Mouse (Mus musculus) stomach, embryonic 14.5 days (tissue): Measurements from ENCODE around the gene Zbp1. TPM values are rescaled to one million over a fixed set of nuclear protein-coding genes. Genes with fewer than 3 reads are reported as not detected.

Source experiments
- ATAC-seq: fragments of 200-750 bp; cut with Nextera tagmentation; 2 replicates; pipeline ENCODE4 v1.8.0; 2017; ENCODE audit warnings: low read depth, moderate TSS enrichment; ENCODE audit not compliant: insufficient number of reproducible peaks, insufficient read depth, low FRiP score
- H3K27ac ChIP-seq: fragments of 300-500 bp; sonication (generic); 2 replicates; pipeline ENCODE4 v1.5.1; 2014; ENCODE audit warnings: mild to moderate bottlenecking, low read length, moderate library complexity, mixed read lengths
- H3K27me3 ChIP-seq: fragments of 300-500 bp; sonication (generic); 2 replicates; pipeline ENCODE4 v1.6.1; 2014; ENCODE audit warnings: low read length, control low read depth, mixed read lengths; ENCODE audit not compliant: control insufficient read depth, insufficient read depth
- H3K36me3 ChIP-seq: fragments of 300-500 bp; sonication (generic); 2 replicates; pipeline ENCODE4 v1.6.1; 2014; ENCODE audit warnings: mild to moderate bottlenecking, control low read depth, low read length, moderate library complexity, mixed read lengths; ENCODE audit not compliant: control insufficient read depth, insufficient read depth
- H3K4me1 ChIP-seq: fragments of 300-500 bp; sonication (generic); 2 replicates; pipeline ENCODE4 v1.6.1; 2014; ENCODE audit warnings: low read length, control low read depth, mixed read lengths; ENCODE audit not compliant: control insufficient read depth, insufficient read depth
- H3K4me2 ChIP-seq: fragments of 300-500 bp; sonication (generic); replicated peaks from 2 replicates; pipeline ENCODE4 v1.6.1; 2014; ENCODE audit warnings: low read depth, low read length, control low read depth
- H3K4me3 ChIP-seq: fragments of 300-500 bp; sonication (generic); 2 replicates; pipeline ENCODE4 v1.5.1; 2014; ENCODE audit warnings: low read depth, low read length, control low read depth
- H3K9ac ChIP-seq: fragments of 300-500 bp; sonication (generic); replicated peaks from 2 replicates; pipeline ENCODE4 v1.6.1; 2014; ENCODE audit warnings: low read depth, mild to moderate bottlenecking, control low read depth, low read length, moderate library complexity, mixed read lengths
- H3K9me3 ChIP-seq: fragments of 300-500 bp; sonication (generic); 2 replicates; pipeline ENCODE4 v1.6.1; 2016; ENCODE audit warnings: low read depth, low read length, control low read depth; ENCODE audit not compliant: control insufficient read depth
- WGBS: fragments of 180-500 bp; shearing (Covaris S2); extraction: QIAGEN DNeasy Blood & Tissue Kit; methylation state at CpG from one replicate; pipeline ENCODE4 v1.1.7; 2014; 5-methylcytosine and 5-hydroxymethylcytosine counted together
- polyA plus RNA-seq: library from polyadenylated mRNA; unstranded; fragments of >200 nt; fragmentation: Nextera tagmentation; extraction: Ambion mirVana; gene quantifications from 2 replicates; pipeline ENCODE4 v1.2.1, GENCODE M21; 2014

The Zbp1 gene
- 0.91 TPM in 1 of 2 replicates, not detected in the other for polyA plus RNA-seq

DNA sequence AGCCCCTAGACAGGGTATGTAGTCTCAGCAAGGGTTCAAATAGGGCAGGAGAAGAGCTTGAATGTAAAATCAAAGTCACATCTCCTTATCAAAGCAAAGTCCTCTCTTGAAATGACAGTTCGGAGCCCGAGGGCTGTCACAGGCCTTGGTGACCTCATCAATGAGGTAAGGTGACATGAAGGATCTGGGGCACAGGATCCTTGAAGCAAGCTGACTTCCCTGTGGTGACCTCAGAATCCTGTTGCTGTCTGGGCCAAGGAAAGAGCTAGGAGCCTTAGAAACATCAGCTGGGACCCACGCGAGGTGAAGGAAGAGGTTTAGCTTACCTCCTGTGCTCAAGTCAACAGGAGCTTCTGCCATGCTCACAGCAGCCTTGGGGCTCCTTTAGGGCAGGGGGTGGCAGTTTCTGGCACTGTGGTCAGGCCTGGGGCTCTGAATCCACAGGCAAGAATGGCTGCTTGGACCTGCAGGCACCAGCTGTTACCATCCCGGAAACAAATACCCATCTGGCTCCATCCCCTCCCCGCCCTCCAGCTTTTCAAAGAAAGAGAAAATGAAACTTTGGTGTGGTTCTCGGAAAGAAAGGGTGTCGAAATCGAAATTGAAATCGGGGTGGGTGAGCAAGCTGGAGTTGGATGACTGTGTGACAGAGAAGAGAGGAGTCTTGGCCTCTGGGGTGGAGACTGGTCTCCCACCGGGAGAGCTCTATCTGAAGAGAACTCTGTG, at the start of gene Zbp1:
Zbp1 (minus strand) TSS at position 508 of the 726 bp plus-strand sequence.
- H3K27me3 ChIP-seq = no peaks in the 10 kb centered on the region
- H3K9ac ChIP-seq = no peak within 1 kb of the TSS
- H3K27ac ChIP-seq = no peak within 1 kb of the TSS
- H3K9me3 ChIP-seq = no peaks in the 10 kb centered on the region
- no peaks in the 10 kb centered on the region for H3K36me3 ChIP-seq
- 0 out of 2 replicates have a peak, but pooled peaks cover 2% of the 10 kb centered on the region for H3K4me1 ChIP-seq
- H3K4me3 ChIP-seq = no peak within 1 kb of the TSS
- no peak for ATAC-seq
- WGBS = 68% methylated on average over 11 of the region's 11 CpGs
- no peak within 1 kb of the TSS for H3K4me2 ChIP-seq

DNA sequence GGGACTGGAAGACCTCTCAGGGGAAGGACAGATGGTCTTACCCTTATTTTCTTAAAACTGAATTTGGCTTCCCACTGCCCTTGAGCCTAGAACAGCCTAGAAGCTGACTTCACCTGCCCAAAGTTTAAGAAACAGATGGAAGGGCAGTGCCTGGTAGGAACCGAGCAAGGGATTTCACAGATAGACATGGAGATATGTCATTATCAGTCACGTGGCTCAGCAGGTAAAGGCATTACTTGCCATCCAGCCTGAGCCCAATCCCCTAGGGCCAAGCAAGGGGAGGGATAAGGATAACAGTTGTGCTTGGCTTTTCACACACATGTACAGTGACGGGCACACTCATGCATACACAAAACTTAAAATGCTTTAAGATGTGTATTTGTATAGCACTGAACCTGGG, 48.8 kb upstream of the Zbp1 start:
- WGBS = 71% methylated on average over 3 of the region's 3 CpGs
- no peak overlapping the region for H3K27ac ChIP-seq

DNA sequence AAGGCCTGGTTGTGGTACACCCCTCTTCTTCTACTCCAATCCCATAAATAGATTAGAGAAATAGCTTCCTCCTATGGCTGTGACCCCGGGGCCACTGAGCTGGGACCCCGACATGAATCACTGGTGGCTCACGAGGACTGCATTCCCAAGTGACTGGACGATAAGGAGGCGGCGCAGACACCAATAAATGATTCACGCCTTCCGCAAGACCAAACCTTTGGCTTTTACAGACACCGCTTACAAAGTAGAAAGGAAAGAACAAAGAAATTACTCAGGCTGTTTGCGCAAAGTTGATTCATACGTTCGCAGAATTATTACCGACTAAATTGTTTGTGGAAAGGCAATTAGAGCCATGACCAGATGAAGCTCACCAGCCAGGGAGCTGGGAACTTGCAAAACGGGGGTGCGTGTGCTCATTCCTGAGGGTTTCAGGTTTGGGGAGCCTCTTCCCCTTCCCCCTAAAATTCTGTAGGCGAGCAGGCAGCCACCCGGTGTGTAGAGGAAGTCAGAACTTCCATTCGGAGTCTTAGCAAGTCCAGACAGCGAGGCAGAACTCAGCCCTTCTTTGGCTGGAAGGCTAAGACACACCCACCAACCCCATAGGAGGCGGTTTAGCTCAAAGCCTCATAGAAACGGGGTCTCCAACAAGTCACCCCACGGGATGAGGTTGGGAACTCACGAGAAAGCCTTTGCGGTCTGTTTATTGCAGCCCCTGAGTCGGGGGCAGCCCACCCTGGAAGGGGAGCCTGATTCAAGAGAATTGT, 47.8 kb upstream of the Zbp1 start:
- no peaks in the 10 kb centered on the region for H3K36me3 ChIP-seq
- 54% methylated on average over 25 of the region's 25 CpGs for WGBS
- no peaks in the 10 kb centered on the region for H3K27me3 ChIP-seq
- 0 out of 2 replicates have a peak overlapping the region, but pooled peaks have one; percentile 10 for H3K4me2 ChIP-seq
- ATAC-seq = no peak
- peak overlapping the region; percentile 6; the same call in 1 of the 2 replicates for H3K27ac ChIP-seq
- no peaks in the 10 kb centered on the region for H3K9me3 ChIP-seq
- no peak overlapping the region for H3K4me3 ChIP-seq
- H3K9ac ChIP-seq = no peak overlapping the region
- peaks cover 72% of the 10 kb centered on the region for H3K4me1 ChIP-seq

More for the DNA sequence above, 48.8 kb upstream of the Zbp1 start:
- no peak overlapping the region for H3K9ac ChIP-seq
- no peak for ATAC-seq
- no peaks in the 10 kb centered on the region for H3K9me3 ChIP-seq
- H3K4me2 ChIP-seq = no peak overlapping the region
- peaks cover 74% of the 10 kb centered on the region for H3K4me1 ChIP-seq
- H3K27me3 ChIP-seq = no peaks in the 10 kb centered on the region
- H3K4me3 ChIP-seq = no peak overlapping the region
- no peaks in the 10 kb centered on the region for H3K36me3 ChIP-seq

GRCm38 (mm10) chr2:173265468-173266265, 46.9 kb upstream of the Zbp1 start:
- 92% methylated on average over 22 of the region's 22 CpGs for WGBS

DNA sequence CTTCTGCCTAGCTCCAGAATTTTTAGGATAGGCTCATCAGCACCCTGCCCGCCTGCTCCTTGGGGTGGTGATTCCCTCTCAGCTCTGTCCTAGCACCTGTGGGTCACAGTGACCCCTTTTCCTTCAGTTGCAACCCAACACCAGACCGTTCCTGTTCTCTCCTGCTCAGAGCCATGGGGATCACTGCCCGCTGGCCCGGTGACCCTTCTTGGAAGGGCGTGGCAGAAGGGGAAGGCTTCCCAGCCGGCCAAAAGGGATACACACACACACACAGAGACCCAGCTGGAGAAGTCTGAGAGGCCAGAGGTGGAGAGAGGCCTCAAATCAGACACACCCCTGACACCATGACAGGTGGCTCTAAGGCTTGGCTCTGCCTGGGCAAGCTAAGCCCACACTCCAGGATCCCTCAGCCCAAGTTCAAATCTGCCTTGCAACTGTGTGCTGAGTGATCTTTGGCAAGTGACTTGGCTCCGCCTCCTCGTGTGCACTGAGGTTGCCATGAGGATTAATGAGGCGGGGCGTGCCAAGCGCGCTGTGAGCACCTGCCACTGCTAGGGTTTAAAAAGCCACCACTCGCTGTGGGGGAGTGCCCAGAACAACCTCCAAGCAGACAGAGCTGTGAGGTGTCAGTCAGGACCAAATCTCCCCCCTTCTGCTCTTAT, 45.9 kb upstream of the Zbp1 start:
- Histone ChIP-seq H3K9ac (no peak overlapping the region), H3K9me3 (no peaks in the 10 kb centered on the region), H3K4me1 (peaks cover 73% of the 10 kb centered on the region), H3K27ac (no peak overlapping the region; the same call in 1 of the 2 replicates), H3K4me2 (no peak overlapping the region), H3K36me3 (no peaks in the 10 kb centered on the region), H3K4me3 (no peak overlapping the region), H3K27me3 (no peaks in the 10 kb centered on the region)
- ATAC-seq = peak; percentile 40; the same call in 1 of the 2 replicates
- 23% methylated on average over 13 of the region's 13 CpGs for WGBS

More at GRCm38 (mm10) chr2:173265468-173266265, 46.9 kb upstream of the Zbp1 start:
- no peak for ATAC-seq
- no peaks in the 10 kb centered on the region for H3K9me3 ChIP-seq
- no peak overlapping the region for H3K4me2 ChIP-seq
- H3K27ac ChIP-seq = peak overlapping the region; percentile 22; the same call in 1 of the 2 replicates
- peaks cover 75% of the 10 kb centered on the region for H3K4me1 ChIP-seq
- no peaks in the 10 kb centered on the region for H3K36me3 ChIP-seq
- no peaks in the 10 kb centered on the region for H3K27me3 ChIP-seq
- H3K4me3 ChIP-seq = no peak overlapping the region
- H3K9ac ChIP-seq = no peak overlapping the region

DNA sequence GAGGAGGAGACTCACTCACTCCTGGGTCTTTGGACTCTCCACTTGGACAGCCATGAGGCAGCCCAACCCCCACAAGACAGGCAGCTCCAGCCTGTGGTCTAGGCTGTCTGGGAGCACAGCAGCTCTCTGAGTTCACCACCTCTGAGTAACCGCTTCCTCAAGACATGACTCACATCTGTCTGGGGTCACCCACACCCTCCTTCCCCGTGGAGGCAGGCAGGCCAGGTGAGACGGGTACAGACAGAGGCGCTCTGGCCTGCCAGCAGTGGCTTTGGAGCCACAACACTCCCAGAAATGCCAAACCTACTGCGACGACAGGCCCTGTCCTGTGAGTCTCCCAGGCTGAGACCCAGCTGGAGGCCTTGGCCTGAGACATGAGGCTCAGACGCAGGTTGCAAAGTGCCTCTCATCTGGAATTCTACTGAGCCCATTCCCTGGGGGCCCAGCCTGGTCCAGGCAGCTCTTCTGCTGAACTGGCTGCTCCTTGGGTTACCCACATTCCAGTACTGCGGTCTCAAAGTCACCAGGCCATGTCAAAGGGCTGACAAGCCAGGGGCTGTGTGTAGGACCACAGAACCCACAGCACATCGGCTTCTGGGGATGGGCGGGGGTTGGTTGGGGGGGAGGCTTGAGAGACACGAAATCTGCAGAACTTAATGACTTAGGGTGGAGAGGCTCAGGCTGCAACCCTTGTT, 45.1 kb upstream of the Zbp1 start:
- Histone ChIP-seq H3K36me3 (no peaks in the 10 kb centered on the region), H3K9me3 (no peaks in the 10 kb centered on the region), H3K4me3 (no peak overlapping the region), H3K27me3 (no peaks in the 10 kb centered on the region), H3K4me2 (no peak overlapping the region), H3K9ac (no peak overlapping the region), H3K4me1 (peaks cover 72% of the 10 kb centered on the region), H3K27ac (peak overlapping the region; percentile 33; the same call in 1 of the 2 replicates)
- ATAC-seq = no peak
- WGBS = 53% methylated on average over 11 of the region's 11 CpGs

GRCm38 (mm10) chr2:173261497-173261896, 42.8 kb upstream of the Zbp1 start:
- no peak overlapping the region for H3K4me2 ChIP-seq
- ATAC-seq = no peak
- no peaks in the 10 kb centered on the region for H3K9me3 ChIP-seq
- H3K27me3 ChIP-seq = no peaks in the 10 kb centered on the region
- H3K4me3 ChIP-seq = no peak overlapping the region
- H3K36me3 ChIP-seq = no peaks in the 10 kb centered on the region
- H3K4me1 ChIP-seq = peaks cover 79% of the 10 kb centered on the region
- WGBS = 57% methylated on average over 10 of the region's 10 CpGs
- H3K9ac ChIP-seq = no peak overlapping the region
- H3K27ac ChIP-seq = no peak overlapping the region
